Comparison of ENCODE assay signal across 7 mouse cellular contexts in genomic region chr4:123565291-123565861, GRCm38 (mm10).
DNase-seq lines count a peak whose midpoint lies in the region; ATAC-seq and TF ChIP-seq lines count a peak whose summit lies in the region.

No protein-coding gene starts in this region.

- no peak overlapping the region for H3K4me2 ChIP-seq in midbrain, embryonic 14.5 days (ENCODE audit: low read length)
- no peak overlapping the region for H3K4me2 ChIP-seq in midbrain, embryonic 11.5 days
- no peak overlapping the region; the same call in 1 of the 2 replicates for H3K4me2 ChIP-seq in stomach, postnatal 0 days (replicated peaks; ENCODE audit: low read depth)

- peak overlapping the region; percentile 41 for H3K27ac ChIP-seq in midbrain, embryonic 14.5 days (replicated peaks; ENCODE audit: low read depth, low read length)
- no peak overlapping the region for H3K27ac ChIP-seq in midbrain, embryonic 11.5 days (ENCODE audit: low read depth, low read length)
- 0 out of 2 replicates have a peak overlapping the region, but pooled peaks have one; percentile 40 for H3K27ac ChIP-seq in stomach, postnatal 0 days (replicated peaks)

- no peak overlapping the region for H3K4me3 ChIP-seq in midbrain, embryonic 14.5 days (replicated peaks; ENCODE audit: low read depth, low read length)
- H3K4me3 ChIP-seq in midbrain, embryonic 11.5 days (ENCODE audit: low read depth, low read length): no peak overlapping the region
- no peak overlapping the region for H3K4me3 ChIP-seq in stomach, postnatal 0 days (ENCODE audit: low read depth, low read length)

- H3K9ac ChIP-seq in midbrain, embryonic 14.5 days (replicated peaks; ENCODE audit: low read length): no peak overlapping the region
- no peak overlapping the region for H3K9ac ChIP-seq in midbrain, embryonic 11.5 days (ENCODE audit: low read length)
- no peak overlapping the region for H3K9ac ChIP-seq in stomach, postnatal 0 days (ENCODE audit: low read length)

- no peak for TF ChIP-seq EP300 in stomach, postnatal 0 days (optimal IDR thresholded peaks at IDR 0.05)

- DNase-seq in midbrain, embryonic 14.5 days: no peak
- no peak for DNase-seq in midbrain, embryonic 11.5 days (ENCODE audit: low spot score, missing footprints)
- peak; percentile 22 for DNase-seq in embryo, embryonic 9.5 days (ENCODE audit: extremely low spot score)
- peak; percentile 29 for DNase-seq in induced T-regulatory cell, adult 2 months (ENCODE audit: low read depth)
- DNase-seq in stomach, postnatal 0 days (ENCODE audit: low spot score): peak; percentile 22
- DNase-seq in B cell, adult 2 months: no peak
- DNase-seq in layer of hippocampus, postnatal 10 days (ENCODE audit: low spot score in 2 of 2): no peak

- no peak for TF ChIP-seq CTCF in stomach, postnatal 0 days (IDR thresholded peaks at IDR 0.05; ENCODE audit: low read depth)

- H3K27me3 ChIP-seq in midbrain, embryonic 14.5 days (ENCODE audit: control insufficient read depth, insufficient read depth, low read length): no peaks in the 10 kb centered on the region
- no peaks in the 10 kb centered on the region for H3K27me3 ChIP-seq in midbrain, embryonic 11.5 days (ENCODE audit: control insufficient read depth, insufficient read depth, low read length)
- H3K27me3 ChIP-seq in stomach, postnatal 0 days (ENCODE audit: control insufficient read depth, insufficient read depth, low read length): no peaks in the 10 kb centered on the region

- H3K36me3 ChIP-seq in midbrain, embryonic 14.5 days (ENCODE audit: control insufficient read depth, insufficient read depth, low read length): no peaks in the 10 kb centered on the region
- H3K36me3 ChIP-seq in midbrain, embryonic 11.5 days (ENCODE audit: control insufficient read depth, insufficient read depth, low read length): no peaks in the 10 kb centered on the region
- H3K36me3 ChIP-seq in stomach, postnatal 0 days (ENCODE audit: control insufficient read depth, insufficient read depth, low read length): no peaks in the 10 kb centered on the region

- H3K4me1 ChIP-seq in midbrain, embryonic 14.5 days (ENCODE audit: control insufficient read depth, insufficient read depth, low read length): peaks cover 7% of the 10 kb centered on the region
- H3K4me1 ChIP-seq in midbrain, embryonic 11.5 days (ENCODE audit: control insufficient read depth, insufficient read depth, low read length): peaks cover 8% of the 10 kb centered on the region
- peaks cover 7% of the 10 kb centered on the region; the same call in 1 of the 2 replicates for H3K4me1 ChIP-seq in stomach, postnatal 0 days (replicated peaks; ENCODE audit: control insufficient read depth, insufficient read depth)

- H3K9me3 ChIP-seq in midbrain, embryonic 14.5 days (ENCODE audit: control insufficient read depth, low read length): no peaks in the 10 kb centered on the region
- H3K9me3 ChIP-seq in midbrain, embryonic 11.5 days (ENCODE audit: control insufficient read depth, low read length): no peaks in the 10 kb centered on the region
- H3K9me3 ChIP-seq in stomach, postnatal 0 days (ENCODE audit: control insufficient read depth, low read length): no peaks in the 10 kb centered on the region

- no peak for ATAC-seq in midbrain, embryonic 14.5 days (ENCODE audit: low FRiP score, low TSS enrichment)
- no peak for ATAC-seq in midbrain, embryonic 11.5 days (ENCODE audit: low FRiP score)
- no peak for ATAC-seq in stomach, postnatal 0 days (ENCODE audit: low FRiP score, low TSS enrichment)

- 42% methylated on average over 7 of the region's 7 CpGs for WGBS in midbrain, embryonic 14.5 days
- WGBS in midbrain, embryonic 11.5 days: 43% methylated on average over 7 of the region's 7 CpGs
- 27% methylated on average over 7 of the region's 7 CpGs for WGBS in stomach, postnatal 0 days

Comparison
In these comparisons a context has a peak if more than half of its experiments do, and no peak if none do; other contexts are left out.
1. DNase-seq: peak in embryo, embryonic 9.5 days (single experiment), induced T-regulatory cell, adult 2 months (single experiment) and stomach, postnatal 0 days (single experiment); none in midbrain, embryonic 14.5 days (single experiment), midbrain, embryonic 11.5 days (single experiment), B cell, adult 2 months (0 of 2) and layer of hippocampus, postnatal 10 days (0 of 2).